Mouse (Mus musculus) heart, embryonic 13.5 days (tissue): ENCODE data around the gene Agbl4. TPM values are rescaled to one million over a fixed set of nuclear protein-coding genes. Genes with fewer than 3 reads are reported as not detected.

Experiments used
- ATAC-seq: fragments of 200-750 bp; cut with Nextera tagmentation; 2 replicates; pipeline ENCODE4 v1.8.0; 2017; ENCODE audit warnings: moderate TSS enrichment; ENCODE audit not compliant: insufficient number of reproducible peaks, low FRiP score, low TSS enrichment; ENCODE audit errors: extremely low read depth
- H3K27ac ChIP-seq: fragments of 300-500 bp; sonication (generic); replicated peaks from 2 replicates; pipeline ENCODE4 v1.5.1; 2015; ENCODE audit warnings: moderate library complexity, mild to moderate bottlenecking, inconsistent platforms
- H3K27me3 ChIP-seq: fragments of 300-500 bp; sonication (generic); replicated peaks from 2 replicates; pipeline ENCODE4 v1.6.1; 2015; ENCODE audit warnings: mild to moderate bottlenecking, inconsistent platforms
- H3K36me3 ChIP-seq: fragments of 300-500 bp; sonication (generic); 2 replicates; pipeline ENCODE4 v1.6.1; 2015; ENCODE audit warnings: mild to moderate bottlenecking, inconsistent platforms
- H3K4me1 ChIP-seq: fragments of 300-500 bp; sonication (generic); 2 replicates; pipeline ENCODE4 v1.6.1; 2015; ENCODE audit warnings: inconsistent platforms
- H3K4me2 ChIP-seq: fragments of 300-500 bp; sonication (generic); 2 replicates; pipeline ENCODE4 v1.6.1; 2015; ENCODE audit warnings: inconsistent platforms, mild to moderate bottlenecking, moderate library complexity
- H3K4me3 ChIP-seq: fragments of 300-500 bp; sonication (generic); 2 replicates; pipeline ENCODE4 v1.5.1; 2015; ENCODE audit warnings: moderate library complexity, mild to moderate bottlenecking, inconsistent platforms
- H3K9ac ChIP-seq: fragments of 300-500 bp; sonication (generic); 2 replicates; pipeline ENCODE4 v1.6.1; 2015; ENCODE audit warnings: inconsistent platforms, mild to moderate bottlenecking, moderate library complexity
- H3K9me3 ChIP-seq: fragments of 300-500 bp; sonication (generic); 2 replicates; pipeline ENCODE4 v1.6.1; 2016; ENCODE audit warnings: inconsistent platforms
- WGBS: fragments of 180-500 bp; shearing (Covaris S2); methylation state at CpG from one replicate; pipeline ENCODE4 v1.1.7; 2015; ENCODE audit warnings: mixed read lengths; 5-methylcytosine and 5-hydroxymethylcytosine counted together
- polyA plus RNA-seq: library from polyadenylated mRNA; unstranded; fragments of >200 nt; fragmentation: Nextera tagmentation; extraction: Ambion mirVana; gene quantifications from 2 replicates; pipeline ENCODE4 v1.2.1, GENCODE M21; 2015

The Agbl4 gene
- polyA plus RNA-seq, 1 experiment from 2014 or later, result 0.94 TPM

GRCm38 (mm10) chr4:111530537-111530936 lies 1133.1 kb downstream of the Agbl4 start:
- Histone ChIP-seq H3K4me2 (no peak overlapping the region), H3K27ac (no peak overlapping the region), H3K4me1 (peaks cover 23% of the 10 kb centered on the region), H3K9ac (no peak overlapping the region), H3K4me3 (no peak overlapping the region), H3K36me3 (no peaks in the 10 kb centered on the region), H3K27me3 (no peaks in the 10 kb centered on the region), H3K9me3 (no peaks in the 10 kb centered on the region)
- no peak for ATAC-seq
- WGBS, result 49% methylated on average over 2 of the region's 2 CpGs

GRCm38 (mm10) chr4:111544684-111545083 lies 1147.2 kb downstream of the Agbl4 start:
- no peaks in the 10 kb centered on the region for H3K36me3 ChIP-seq
- no peak overlapping the region for H3K9ac ChIP-seq
- no peaks in the 10 kb centered on the region for H3K27me3 ChIP-seq
- no peak for ATAC-seq
- H3K4me3 ChIP-seq, result no peak overlapping the region
- peaks cover 3% of the 10 kb centered on the region; the same call in 1 of the 2 replicates for H3K4me1 ChIP-seq
- H3K27ac ChIP-seq, result no peak overlapping the region
- H3K4me2 ChIP-seq, result no peak overlapping the region
- 65% methylated on average over 2 of the region's 2 CpGs for WGBS
- no peaks in the 10 kb centered on the region for H3K9me3 ChIP-seq

GRCm38 (mm10) chr4:111546009-111546408 lies 1148.5 kb downstream of the Agbl4 start:
- no peaks in the 10 kb centered on the region for H3K27me3 ChIP-seq
- ATAC-seq, result no peak
- WGBS, result 78% methylated on average over 7 of the region's 7 CpGs
- H3K4me1 ChIP-seq, result peaks cover 3% of the 10 kb centered on the region; the same call in 1 of the 2 replicates
- no peak overlapping the region for H3K9ac ChIP-seq
- no peaks in the 10 kb centered on the region for H3K36me3 ChIP-seq
- H3K4me3 ChIP-seq, result no peak overlapping the region
- no peak overlapping the region for H3K27ac ChIP-seq
- no peaks in the 10 kb centered on the region for H3K9me3 ChIP-seq
- H3K4me2 ChIP-seq, result no peak overlapping the region

DNA sequence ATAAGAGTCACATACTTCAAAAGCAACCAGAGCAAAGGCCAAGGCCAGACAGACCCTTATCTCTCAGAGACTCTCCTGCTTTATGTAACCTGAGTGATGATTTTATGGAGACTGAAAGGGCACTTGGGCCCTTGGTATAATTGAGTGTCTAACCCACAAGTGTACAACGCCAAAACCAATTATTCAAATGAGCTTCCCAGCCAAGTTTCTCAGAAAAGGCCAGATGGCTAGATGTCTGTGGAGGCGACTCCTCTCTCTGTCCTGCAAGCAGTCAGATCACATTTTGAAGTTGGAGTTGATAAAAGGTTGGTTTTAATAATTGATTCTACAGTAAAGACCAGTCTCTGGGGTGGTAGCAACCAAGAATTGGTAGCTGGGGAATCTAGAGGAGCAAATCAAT lies 1158.0 kb downstream of the Agbl4 start:
- H3K9ac ChIP-seq, result no peak overlapping the region
- no peaks in the 10 kb centered on the region for H3K36me3 ChIP-seq
- WGBS, result 52% methylated on average over 2 of the region's 2 CpGs
- ATAC-seq, result no peak
- H3K4me3 ChIP-seq, result no peak overlapping the region
- no peak overlapping the region for H3K27ac ChIP-seq
- H3K4me2 ChIP-seq, result no peak overlapping the region
- 0 out of 2 replicates have a peak, but pooled peaks cover 8% of the 10 kb centered on the region for H3K4me1 ChIP-seq
- 0 out of 2 replicates have a peak, but pooled peaks cover 4% of the 10 kb centered on the region for H3K27me3 ChIP-seq
- H3K9me3 ChIP-seq, result no peaks in the 10 kb centered on the region

- no peaks in the 10 kb centered on the region for H3K27me3 ChIP-seq
- H3K27ac ChIP-seq, result no peak overlapping the region
- H3K4me1 ChIP-seq, result no peaks in the 10 kb centered on the region
- no peak for ATAC-seq
- 80% methylated on average over 10 of the region's 10 CpGs for WGBS
- no peaks in the 10 kb centered on the region for H3K9me3 ChIP-seq
- H3K9ac ChIP-seq, result no peak overlapping the region
- H3K36me3 ChIP-seq, result no peaks in the 10 kb centered on the region
- no peak overlapping the region for H3K4me2 ChIP-seq
- no peak overlapping the region for H3K4me3 ChIP-seq
Measured at GRCm38 (mm10) chr4:111577087-111577773, 1179.8 kb downstream of the Agbl4 start.

- Histone ChIP-seq H3K27me3 (no peaks in the 10 kb centered on the region), H3K4me3 (no peak overlapping the region)
- ATAC-seq, result no peak
Measured at GRCm38 (mm10) chr4:111579115-111579862, 1181.8 kb downstream of the Agbl4 start.

GRCm38 (mm10) chr4:111579863-111580224 lies 1182.4 kb downstream of the Agbl4 start:
- Histone ChIP-seq H3K27ac (no peak overlapping the region), H3K36me3 (no peaks in the 10 kb centered on the region), H3K4me2 (no peak overlapping the region), H3K9me3 (no peaks in the 10 kb centered on the region), H3K4me3 (no peak overlapping the region), H3K9ac (no peak overlapping the region), H3K27me3 (no peaks in the 10 kb centered on the region), H3K4me1 (peaks cover 7% of the 10 kb centered on the region; the same call in 1 of the 2 replicates)
- ATAC-seq, result no peak
- WGBS, result 43% methylated on average over 4 of the region's 4 CpGs

More at GRCm38 (mm10) chr4:111579115-111579862, 1181.8 kb downstream of the Agbl4 start:
- Histone ChIP-seq H3K9me3 (no peaks in the 10 kb centered on the region), H3K9ac (no peak overlapping the region), H3K4me1 (peaks cover 7% of the 10 kb centered on the region; the same call in 1 of the 2 replicates), H3K4me2 (no peak overlapping the region), H3K27ac (no peak overlapping the region), H3K36me3 (no peaks in the 10 kb centered on the region)
- WGBS, result 63% methylated on average over 4 of the region's 4 CpGs

- 67% methylated on average over 1 of the region's 1 CpGs for WGBS
- ATAC-seq, result no peak
- H3K4me1 ChIP-seq, result peaks cover 7% of the 10 kb centered on the region; the same call in 1 of the 2 replicates
Measured at GRCm38 (mm10) chr4:111580239-111580638, 1182.8 kb downstream of the Agbl4 start.

DNA sequence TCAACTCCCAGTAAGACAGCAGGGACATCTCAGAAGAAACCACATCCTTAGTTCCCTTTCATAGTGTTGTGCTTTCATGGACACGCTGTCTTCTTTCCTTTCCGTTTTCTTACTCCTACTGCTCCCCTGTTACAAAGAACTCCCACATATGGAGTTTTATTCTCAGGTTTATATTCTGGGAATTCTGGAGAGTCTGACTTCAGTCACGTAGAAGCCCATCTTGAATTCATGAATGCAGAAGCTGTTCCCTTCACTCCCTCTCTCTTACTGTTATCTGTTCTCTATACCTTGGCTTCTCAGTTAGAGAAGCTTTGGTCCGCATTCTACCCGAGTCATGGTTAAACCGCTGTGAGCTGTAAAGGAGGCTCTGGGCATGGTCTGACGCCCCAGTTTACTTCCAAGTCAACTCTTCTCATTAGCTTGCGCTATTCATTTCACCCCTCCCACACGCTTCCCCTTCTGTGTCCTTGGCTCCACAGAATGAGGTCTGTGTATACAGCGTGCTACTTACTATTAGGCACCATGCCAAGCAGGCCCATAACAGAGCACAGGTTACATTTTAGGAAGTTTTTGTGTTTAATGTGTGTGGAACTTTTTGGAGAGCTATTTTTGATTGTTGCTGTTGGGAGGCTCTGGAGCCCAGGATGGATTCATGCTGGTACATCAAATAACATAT lies 1186.2 kb downstream of the Agbl4 start:
- Histone ChIP-seq H3K27ac (no peak overlapping the region), H3K9me3 (no peaks in the 10 kb centered on the region), H3K4me3 (no peak overlapping the region), H3K4me1 (peaks cover 7% of the 10 kb centered on the region; the same call in 1 of the 2 replicates), H3K27me3 (no peaks in the 10 kb centered on the region), H3K9ac (no peak overlapping the region), H3K4me2 (no peak overlapping the region), H3K36me3 (no peaks in the 10 kb centered on the region)
- ATAC-seq, result no peak
- 75% methylated on average over 10 of the region's 10 CpGs for WGBS

More at GRCm38 (mm10) chr4:111580239-111580638, 1182.8 kb downstream of the Agbl4 start:
- no peak overlapping the region for H3K27ac ChIP-seq
- no peak overlapping the region for H3K9ac ChIP-seq
- H3K27me3 ChIP-seq, result no peaks in the 10 kb centered on the region
- H3K4me2 ChIP-seq, result no peak overlapping the region
- H3K4me3 ChIP-seq, result no peak overlapping the region
- H3K36me3 ChIP-seq, result no peaks in the 10 kb centered on the region
- no peaks in the 10 kb centered on the region for H3K9me3 ChIP-seq

DNA sequence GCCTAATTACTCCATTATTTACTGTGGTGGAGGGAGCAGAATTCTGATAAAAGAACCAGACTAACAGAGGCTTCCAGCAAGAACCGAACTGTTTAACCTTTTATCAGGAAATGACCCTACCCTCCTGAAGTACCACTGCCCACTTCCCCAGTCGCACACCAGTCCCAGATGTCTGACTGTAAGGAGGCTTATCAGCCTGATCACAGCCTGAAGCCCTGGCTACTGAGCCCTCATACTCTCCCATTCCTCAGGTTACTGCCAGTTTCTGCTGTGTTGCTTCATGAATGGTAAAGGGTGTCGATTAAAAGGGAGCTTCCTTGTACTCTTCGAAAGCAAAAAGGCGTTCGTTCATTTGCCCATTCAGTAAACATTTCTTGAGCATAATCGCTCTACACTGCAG lies 1186.8 kb downstream of the Agbl4 start:
- Histone ChIP-seq H3K4me1 (peaks cover 7% of the 10 kb centered on the region; the same call in 1 of the 2 replicates), H3K27me3 (no peaks in the 10 kb centered on the region), H3K9me3 (no peaks in the 10 kb centered on the region), H3K4me3 (no peak overlapping the region), H3K27ac (no peak overlapping the region), H3K9ac (no peak overlapping the region), H3K4me2 (no peak overlapping the region), H3K36me3 (no peaks in the 10 kb centered on the region)
- WGBS, result 61% methylated on average over 7 of the region's 7 CpGs
- ATAC-seq, result no peak

GRCm38 (mm10) chr4:111588211-111588610 lies 1190.8 kb downstream of the Agbl4 start:
- H3K4me3 ChIP-seq, result no peak overlapping the region
- no peaks in the 10 kb centered on the region for H3K27me3 ChIP-seq
- ATAC-seq, result no peak
- no peaks in the 10 kb centered on the region for H3K36me3 ChIP-seq
- H3K27ac ChIP-seq, result no peak overlapping the region
- H3K4me1 ChIP-seq, result peaks cover 7% of the 10 kb centered on the region; the same call in 1 of the 2 replicates
- WGBS, result 71% methylated on average over 1 of the region's 1 CpGs
- no peak overlapping the region for H3K9ac ChIP-seq
- no peaks in the 10 kb centered on the region for H3K9me3 ChIP-seq
- H3K4me2 ChIP-seq, result no peak overlapping the region
